Mouse (Mus musculus) hematopoietic stem cell, adult 5-6 weeks (primary cell): ENCODE results near the gene Usb1. TPM values are rescaled to one million over a fixed set of nuclear protein-coding genes. Genes with fewer than 3 reads are reported as not detected.

Experiments used
- ATAC-seq, 2 experiments: fragments of 125-278 bp in 1 of 2; replicated peaks in 1 of 2; 2 replicates each; pipeline ENCODE4 v1.8.0; 2016 to 2017; ENCODE audit warnings: inconsistent platforms in 2 of 2, mild to moderate bottlenecking in 2 of 2, moderate number of reproducible peaks in 2 of 2, low read depth in 1 of 2, moderate TSS enrichment in 1 of 2; ENCODE audit not compliant: low FRiP score in 2 of 2, poor library complexity in 2 of 2, severe bottlenecking in 2 of 2, insufficient read depth in 1 of 2, low TSS enrichment in 1 of 2
- total RNA-seq: library from RNA; stranded (forward); fragments of 172-1452, 232-1000 nt; gene quantifications from 2 replicates; pipeline ENCODE4 v1.2.3, GENCODE M21; 2017

Usb1 gene
- total RNA-seq, 1 experiment from 2014 or later = 22.5 TPM

DNA sequence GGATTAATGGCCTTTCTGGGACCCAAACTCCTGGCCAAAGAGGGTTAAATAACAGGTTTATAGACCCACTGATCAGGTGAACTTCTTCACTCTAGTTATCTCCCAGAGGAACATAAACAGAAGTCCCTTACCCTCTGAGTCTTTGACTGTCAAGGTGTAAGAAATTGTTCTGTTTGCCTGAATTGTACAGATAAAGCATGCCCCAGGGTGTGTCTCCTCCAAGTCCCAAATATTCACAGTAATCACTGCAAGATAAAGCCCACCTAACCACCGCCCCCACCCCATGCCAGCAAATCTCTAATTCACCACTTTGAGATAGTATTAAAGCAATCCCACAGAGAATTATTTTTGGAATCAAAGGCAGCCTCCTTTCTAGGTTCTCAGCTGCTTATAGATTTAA is 1.7 kb upstream of the Usb1 start:
- no peak for ATAC-seq

- peak; percentile 19 to 30; a peak in 3 of 4 replicates for ATAC-seq
Observed at GRCm38 (mm10) chr8:95331156-95331719, 846 bp upstream of the Usb1 start.

GRCm38 (mm10) chr8:95332437-95333199 is 534 bp downstream of the Usb1 start:
- no peak for ATAC-seq

GRCm38 (mm10) chr8:95335706-95336105 is 3.6 kb downstream of the Usb1 start:
- ATAC-seq = no peak

DNA sequence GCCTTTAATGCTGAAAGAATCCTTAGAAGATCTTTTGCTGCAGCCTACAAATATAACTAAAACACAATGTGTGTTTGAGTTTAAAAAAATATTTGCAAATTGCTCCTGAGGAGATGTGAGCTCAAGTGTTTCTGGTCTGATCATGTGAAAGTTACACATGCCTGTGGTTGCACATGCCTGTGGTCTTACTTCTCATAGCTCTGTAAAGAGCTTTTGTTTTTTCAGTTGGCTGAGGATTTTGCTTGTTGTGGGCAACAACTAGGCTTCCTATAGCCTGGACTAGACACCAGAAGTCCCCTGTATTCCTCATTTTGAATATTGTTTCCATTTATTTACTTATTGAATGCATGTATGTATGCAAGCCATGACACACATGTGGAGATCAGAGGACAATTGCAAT is 4.3 kb downstream of the Usb1 start:
- no peak for ATAC-seq

- ATAC-seq = no peak
Observed at GRCm38 (mm10) chr8:95341721-95342120, 9.6 kb downstream of the Usb1 start.

GRCm38 (mm10) chr8:95344668-95345067 is 12.6 kb downstream of the Usb1 start:
- ATAC-seq = no peak

DNA sequence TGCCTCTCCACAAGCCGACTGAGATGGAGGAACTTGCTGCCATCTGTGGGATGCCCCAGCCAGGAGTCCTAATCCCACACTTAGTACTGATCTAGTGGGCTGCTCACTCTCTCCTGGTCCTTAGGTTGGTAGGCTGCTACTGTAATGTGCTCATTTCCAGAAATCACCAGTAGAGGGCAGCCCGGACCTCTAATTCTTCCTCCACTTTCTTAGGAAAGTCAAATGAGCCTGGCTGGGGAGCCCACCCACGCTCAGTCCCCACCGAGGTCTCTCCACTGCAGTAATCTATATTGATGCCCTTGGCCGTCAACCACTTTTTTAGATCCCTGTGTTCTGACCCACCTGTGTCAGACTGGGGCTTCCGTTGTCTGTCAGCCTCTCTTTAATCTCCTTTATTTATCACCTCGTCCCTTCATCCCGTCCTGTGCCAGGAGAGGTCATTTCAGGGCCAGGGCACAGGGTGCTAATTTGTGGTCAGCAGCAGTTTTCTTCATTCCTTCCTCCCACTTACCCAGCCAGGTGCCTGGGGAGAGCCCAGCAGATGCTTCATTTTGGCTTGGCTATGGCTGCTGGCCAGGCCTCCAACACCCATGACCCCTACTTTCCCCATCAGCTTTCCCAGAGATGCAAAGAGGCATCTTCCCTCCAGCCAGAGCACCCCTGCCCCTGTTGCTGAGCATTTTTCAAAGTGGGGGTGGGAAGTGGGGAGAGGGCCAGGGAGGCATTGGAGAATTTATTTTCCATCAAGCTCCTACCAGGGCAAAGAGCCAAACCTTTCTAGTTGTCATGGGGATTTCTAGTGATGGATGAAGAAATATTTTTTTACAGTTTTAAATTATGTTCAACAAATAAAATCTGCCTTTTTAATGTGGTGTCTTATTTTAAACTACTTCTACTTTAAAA is 14.8 kb downstream of the Usb1 start:
- ATAC-seq = peak; percentile 43 to 62; a peak in 3 of 4 replicates

GRCm38 (mm10) chr8:95348356-95348755 is 16.3 kb downstream of the Usb1 start:
- ATAC-seq = no peak

- ATAC-seq = peak; percentile 29 to 33; a peak in 3 of 4 replicates
Observed at GRCm38 (mm10) chr8:95348811-95349630, 16.9 kb downstream of the Usb1 start.

GRCm38 (mm10) chr8:95351461-95351860 is 19.4 kb downstream of the Usb1 start:
- no peak for ATAC-seq

DNA sequence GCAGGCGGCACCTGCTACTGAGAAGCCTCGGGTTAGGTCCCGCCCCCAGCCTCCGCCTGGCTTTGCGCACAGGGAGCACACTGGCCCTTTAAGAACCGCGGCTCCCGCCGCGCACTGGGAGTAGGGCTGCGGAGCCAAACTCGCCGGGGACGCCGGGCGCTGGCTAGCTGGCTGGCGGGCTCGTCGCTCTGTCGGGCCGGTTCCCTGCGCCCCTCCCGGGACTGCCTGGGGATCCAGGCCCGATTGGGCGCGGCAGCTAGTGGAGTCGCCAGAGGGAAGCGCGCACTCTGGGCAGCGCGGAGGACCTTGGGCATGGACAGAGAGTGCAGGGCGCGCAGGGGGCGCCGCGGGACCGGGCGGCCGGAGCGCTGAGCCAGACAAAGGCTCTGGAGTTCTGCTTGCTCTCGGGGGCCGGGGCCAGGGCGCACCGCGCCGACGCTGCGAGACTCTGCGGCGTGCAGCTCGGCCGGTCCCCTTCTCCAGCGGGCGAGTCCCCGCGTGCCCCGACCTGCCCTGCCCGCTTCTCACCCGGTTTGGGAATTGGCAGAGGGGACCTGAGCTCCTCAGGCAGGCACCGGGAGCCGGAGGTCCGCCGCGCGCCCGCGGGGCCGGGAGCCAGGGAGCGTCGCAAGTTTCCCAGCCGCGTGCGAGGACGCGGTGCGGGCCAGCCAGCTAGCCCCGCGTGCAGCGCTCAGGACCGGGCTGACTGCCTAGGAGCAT is 20.2 kb downstream of the Usb1 start, which contains the start of gene Mmp15:
Mmp15 (plus strand) TSS at position 118 of the 720 bp plus-strand sequence.
- no peak for ATAC-seq

DNA sequence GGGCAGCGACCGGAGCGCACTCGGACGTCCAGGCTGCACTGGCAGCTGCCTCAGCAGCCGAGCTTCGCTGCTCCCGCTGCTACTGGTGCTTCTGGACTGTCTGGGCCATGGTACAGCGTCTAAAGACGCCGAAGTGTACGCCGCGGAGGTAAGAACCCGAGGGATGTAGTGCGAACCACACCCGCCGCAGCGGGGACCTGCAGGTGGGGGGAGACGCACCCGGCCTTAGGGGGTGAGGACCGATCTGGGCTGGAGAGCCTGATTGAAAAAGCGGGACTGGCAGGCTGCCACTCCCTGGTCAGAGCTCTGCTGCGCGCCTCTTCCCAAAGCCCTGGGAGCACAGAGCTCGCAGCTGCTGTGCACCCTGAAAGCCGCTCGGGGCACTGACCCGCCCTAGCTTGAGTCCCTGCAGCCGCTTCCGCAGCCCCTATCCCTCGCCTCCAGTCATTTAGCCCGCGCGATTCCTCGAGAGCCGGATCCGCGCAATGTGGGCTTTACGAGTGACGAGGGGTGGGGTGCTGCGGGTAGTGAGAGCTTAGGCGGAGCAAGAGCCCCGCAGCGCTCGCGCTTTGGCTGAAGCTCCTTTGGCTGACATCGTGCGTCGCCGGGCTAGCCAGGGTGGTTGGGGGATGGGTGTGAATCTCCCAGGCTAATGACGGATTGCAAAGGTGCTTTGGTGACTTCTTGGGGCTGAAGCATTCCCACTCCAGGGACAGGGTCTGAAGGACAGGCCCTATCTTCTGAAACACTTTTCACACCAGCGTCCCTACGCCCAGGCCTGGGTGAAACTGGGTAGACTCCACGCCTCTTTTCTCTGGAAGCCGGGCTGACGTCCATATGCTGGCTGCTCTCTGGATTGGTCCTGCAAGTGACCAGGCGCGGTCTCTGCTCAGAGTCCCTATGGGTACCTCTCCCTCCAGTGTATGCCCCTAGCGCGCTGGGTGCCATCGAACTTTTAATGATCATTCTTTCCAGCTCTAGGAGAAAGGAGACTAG is 21.1 kb downstream of the Usb1 start:
- ATAC-seq = peak in 1 of 2 experiments; percentile 13; a peak in 2 of 4 replicates

GRCm38 (mm10) chr8:95354606-95355005 is 22.5 kb downstream of the Usb1 start:
- ATAC-seq = no peak

- no peak for ATAC-seq
Observed at GRCm38 (mm10) chr8:95358550-95359411, 26.7 kb downstream of the Usb1 start.
